9 mouse cellular contexts compared by ENCODE assay signal in the genomic region with DNA sequence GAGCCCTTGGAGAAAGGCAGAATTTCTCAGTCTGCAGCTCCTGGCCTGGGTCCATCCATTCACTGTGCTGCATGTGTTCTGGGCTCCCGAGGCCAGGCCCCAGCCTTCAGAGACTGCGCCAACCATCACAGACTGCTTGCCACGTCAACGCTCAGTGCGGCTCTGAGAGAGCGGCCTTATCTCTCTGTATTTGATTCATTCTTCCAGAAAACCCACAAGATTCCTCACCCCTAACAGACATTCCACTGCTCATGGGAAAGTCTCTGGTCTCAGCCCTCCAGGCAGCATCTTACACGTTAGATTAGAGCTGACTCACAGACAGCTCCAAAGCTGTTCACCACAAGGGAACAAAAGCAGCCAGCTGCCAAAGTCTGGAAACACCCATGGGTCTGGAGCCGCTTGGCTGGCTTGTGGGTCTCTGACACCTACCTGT.
A peak's percentile ranks its signal among the peaks of the same experiment; 100 is the strongest.
DNase-seq lines count a peak whose midpoint lies in the region; ATAC-seq and TF ChIP-seq lines count a peak whose summit lies in the region.
"Had no signal": no experiment of that assay in that cellular context is flagged by ENCODE, and none has a peak within 500 bp of the region (broad histone marks: within the 10 kb centered on the region; RNA-seq: fewer than 3 reads in every experiment).

No protein-coding gene starts in this region.

- H3K9ac ChIP-seq in intestine, embryonic 14.5 days (ENCODE audit: low read length), result no peak overlapping the region
- no peak overlapping the region for H3K9ac ChIP-seq in intestine, postnatal 0 days (ENCODE audit: low read depth, low read length)
- no peak overlapping the region for H3K9ac ChIP-seq in embryonic facial prominence, embryonic 15.5 days
- H3K9ac ChIP-seq in intestine, embryonic 15.5 days, result no peak overlapping the region

- H3K4me2 ChIP-seq in intestine, embryonic 14.5 days (ENCODE audit: low read length), result no peak overlapping the region
- H3K4me2 ChIP-seq in intestine, postnatal 0 days (replicated peaks; ENCODE audit: low read depth), result no peak overlapping the region
- no peak overlapping the region for H3K4me2 ChIP-seq in embryonic facial prominence, embryonic 15.5 days (replicated peaks)
- H3K4me2 ChIP-seq in intestine, embryonic 15.5 days (replicated peaks), result no peak overlapping the region

- no peaks in the 10 kb centered on the region for H3K36me3 ChIP-seq in intestine, embryonic 14.5 days (ENCODE audit: control insufficient read depth, insufficient read depth, low read length)
- no peaks in the 10 kb centered on the region for H3K36me3 ChIP-seq in intestine, postnatal 0 days (ENCODE audit: control insufficient read depth, insufficient read depth)
- H3K36me3 ChIP-seq in embryonic facial prominence, embryonic 15.5 days, result no peaks in the 10 kb centered on the region
- H3K36me3 ChIP-seq in intestine, embryonic 15.5 days, result no peaks in the 10 kb centered on the region

- TF ChIP-seq CTCF in intestine, postnatal 0 days (IDR thresholded peaks at IDR 0.05; ENCODE audit: low read depth), result no peak

- WGBS in intestine, embryonic 14.5 days, result 67% methylated on average over 8 of the region's 8 CpGs
- 79% methylated on average over 8 of the region's 8 CpGs for WGBS in intestine, postnatal 0 days
- 36% methylated on average over 8 of the region's 8 CpGs for WGBS in embryonic facial prominence, embryonic 15.5 days
- WGBS in intestine, embryonic 15.5 days, result 69% methylated on average over 8 of the region's 8 CpGs

- no peak overlapping the region for H3K4me3 ChIP-seq in intestine, embryonic 14.5 days (ENCODE audit: low read depth, low read length)
- no peak overlapping the region for H3K4me3 ChIP-seq in intestine, postnatal 0 days (ENCODE audit: low read depth, low read length)
- H3K4me3 ChIP-seq in embryonic facial prominence, embryonic 15.5 days (replicated peaks), result no peak overlapping the region
- no peak overlapping the region for H3K4me3 ChIP-seq in intestine, embryonic 15.5 days (replicated peaks)
- H3K4me3 ChIP-seq: megakaryocyte, embryonic 14.5 days had no signal

- no peaks in the 10 kb centered on the region for H3K27me3 ChIP-seq in intestine, embryonic 14.5 days (replicated peaks; ENCODE audit: control insufficient read depth, insufficient read depth, low read length)
- no peaks in the 10 kb centered on the region for H3K27me3 ChIP-seq in intestine, postnatal 0 days (replicated peaks; ENCODE audit: control insufficient read depth, insufficient read depth, low read length)
- no peaks in the 10 kb centered on the region for H3K27me3 ChIP-seq in embryonic facial prominence, embryonic 15.5 days
- H3K27me3 ChIP-seq in intestine, embryonic 15.5 days (replicated peaks), result no peaks in the 10 kb centered on the region
- H3K27me3 ChIP-seq: megakaryocyte, embryonic 14.5 days had no signal

- no peak for ATAC-seq in intestine, embryonic 14.5 days (replicated peaks; ENCODE audit: low FRiP score, low TSS enrichment, low read depth)
- ATAC-seq in intestine, postnatal 0 days, result no peak
- ATAC-seq in embryonic facial prominence, embryonic 15.5 days (ENCODE audit: insufficient number of reproducible peaks, low FRiP score, low TSS enrichment, low read depth), result peak; percentile 72
- peak; percentile 57; the same call in 1 of the 2 replicates for ATAC-seq in intestine, embryonic 15.5 days
- no peak for ATAC-seq in megakaryocyte progenitor cell, adult 5-6 weeks (replicated peaks; ENCODE audit: poor library complexity)

- no peak for DNase-seq in intestine, embryonic 14.5 days (ENCODE audit: low spot score)
- DNase-seq in adipocyte (ENCODE audit: low spot score), result peak; percentile 60
- DNase-seq in lung, postnatal 10 days, result peak; percentile 59
- DNase-seq in spleen, adult 12 weeks (ENCODE audit: low spot score), result no peak

- H3K9me3 ChIP-seq in intestine, embryonic 14.5 days (ENCODE audit: control insufficient read depth, low read length), result no peaks in the 10 kb centered on the region
- no peaks in the 10 kb centered on the region for H3K9me3 ChIP-seq in intestine, postnatal 0 days (ENCODE audit: control insufficient read depth)
- H3K9me3 ChIP-seq in embryonic facial prominence, embryonic 15.5 days (replicated peaks), result no peaks in the 10 kb centered on the region
- no peaks in the 10 kb centered on the region for H3K9me3 ChIP-seq in intestine, embryonic 15.5 days
- H3K9me3 ChIP-seq: megakaryocyte, embryonic 14.5 days had no signal

- H3K27ac ChIP-seq in intestine, embryonic 14.5 days (ENCODE audit: low read depth), result peak overlapping the region; percentile 57
- no peak overlapping the region for H3K27ac ChIP-seq in intestine, postnatal 0 days (ENCODE audit: low read depth, low read length)
- H3K27ac ChIP-seq in embryonic facial prominence, embryonic 15.5 days (replicated peaks), result peak overlapping the region; percentile 75
- H3K27ac ChIP-seq in intestine, embryonic 15.5 days, result no peak overlapping the region

- peaks cover 13% of the 10 kb centered on the region for H3K4me1 ChIP-seq in intestine, embryonic 14.5 days (replicated peaks; ENCODE audit: control insufficient read depth, insufficient read depth, low read length)
- no peaks in the 10 kb centered on the region for H3K4me1 ChIP-seq in intestine, postnatal 0 days (replicated peaks; ENCODE audit: control insufficient read depth, insufficient read depth, low read length)
- H3K4me1 ChIP-seq in embryonic facial prominence, embryonic 15.5 days, result peaks cover 30% of the 10 kb centered on the region
- H3K4me1 ChIP-seq in intestine, embryonic 15.5 days (replicated peaks), result no peaks in the 10 kb centered on the region; the same call in none of the 2 replicates
- H3K4me1 ChIP-seq: megakaryocyte, embryonic 14.5 days had no signal

Comparison
In these comparisons a context has a peak if more than half of its experiments do, and no peak if none do; other contexts are left out.
1. ATAC-seq: peak in embryonic facial prominence, embryonic 15.5 days (single experiment) and intestine, embryonic 15.5 days (single experiment); none in intestine, embryonic 14.5 days (single experiment), intestine, postnatal 0 days (single experiment) and megakaryocyte progenitor cell, adult 5-6 weeks (single experiment).
2. H3K27ac ChIP-seq: peak in intestine, embryonic 14.5 days (single experiment) and embryonic facial prominence, embryonic 15.5 days (single experiment); none in intestine, postnatal 0 days (single experiment) and intestine, embryonic 15.5 days (single experiment).
3. DNase-seq: peak in adipocyte (single experiment) and lung, postnatal 10 days (single experiment); none in intestine, embryonic 14.5 days (single experiment) and spleen, adult 12 weeks (single experiment).